ENCODE assay signal across 16 mouse cellular contexts in the genomic region with DNA sequence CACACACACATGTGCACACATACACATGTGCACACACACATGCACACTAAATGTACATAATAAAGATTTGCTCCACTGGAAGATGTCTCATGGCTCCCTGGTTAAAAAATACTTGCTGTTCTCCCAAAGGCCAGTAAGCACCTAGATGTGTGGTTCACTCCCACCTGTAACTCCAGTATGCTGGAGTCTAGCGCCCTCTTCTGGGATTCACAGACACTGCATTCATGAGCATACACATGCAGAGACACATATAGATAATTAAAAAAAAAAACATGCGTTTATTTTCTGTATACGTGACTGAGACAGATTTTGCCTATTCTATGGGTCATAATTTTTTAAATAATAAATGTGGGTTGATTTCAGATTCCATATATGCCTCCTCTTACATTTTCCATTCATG.
"Had no signal": no experiment of that assay in that cellular context is flagged by ENCODE, and none has a peak within 500 bp of the region (broad histone marks: within the 10 kb centered on the region; RNA-seq: fewer than 3 reads in every experiment).

No protein-coding gene starts in this region.

- H3K9ac ChIP-seq: limb, embryonic 12.5 days; liver, embryonic 13.5 days; liver, postnatal 0 days; lung, embryonic 15.5 days; midbrain, embryonic 12.5 days; neural tube, embryonic 15.5 days had no signal

- H3K9me3 ChIP-seq: limb, embryonic 12.5 days; liver, embryonic 13.5 days; lung, embryonic 15.5 days; midbrain, embryonic 12.5 days; neural tube, embryonic 15.5 days had no signal

- H3K4me2 ChIP-seq: limb, embryonic 12.5 days; liver, embryonic 13.5 days; lung, embryonic 15.5 days; midbrain, embryonic 12.5 days; neural tube, embryonic 15.5 days had no signal

- H3K27me3 ChIP-seq: limb, embryonic 12.5 days; liver, embryonic 13.5 days; lung, embryonic 15.5 days; midbrain, embryonic 12.5 days; neural tube, embryonic 15.5 days had no signal

- ATAC-seq: intestine, embryonic 16.5 days; liver, postnatal 0 days had no signal

- DNase-seq: kidney, adult 2 months; kidney, postnatal 14 days; liver; liver, embryonic 13.5 days; liver, postnatal 0 days; lung, postnatal 14 days; right cerebral cortex, postnatal 14 days; thymus, adult 2 months; thymus, postnatal 25 days had no signal

- H3K36me3 ChIP-seq: limb, embryonic 12.5 days; liver, embryonic 13.5 days; lung, embryonic 15.5 days; midbrain, embryonic 12.5 days; neural tube, embryonic 15.5 days had no signal

- H3K4me1 ChIP-seq: limb, embryonic 12.5 days; liver, embryonic 13.5 days; lung, embryonic 15.5 days; midbrain, embryonic 12.5 days; neural tube, embryonic 15.5 days had no signal

- H3K4me3 ChIP-seq: limb, embryonic 12.5 days; liver, embryonic 13.5 days; lung, embryonic 15.5 days; midbrain, embryonic 12.5 days; myocyte; neural tube, embryonic 15.5 days had no signal

- H3K27ac ChIP-seq: limb, embryonic 12.5 days; liver, embryonic 13.5 days; lung, embryonic 15.5 days; macrophage; midbrain, embryonic 12.5 days; neural tube, embryonic 15.5 days had no signal
